Mouse (Mus musculus) liver, embryonic 16.5 days (tissue): ENCODE measurements around the gene Gm28230. TPM values are rescaled to one million over a fixed set of nuclear protein-coding genes. Genes with fewer than 3 reads are reported as not detected.

Experiments used
- ATAC-seq: fragments of 200-750 bp; cut with Nextera tagmentation; 2 replicates; pipeline ENCODE4 v1.8.0; 2017; ENCODE audit warnings: low read depth, mild to moderate bottlenecking, moderate number of reproducible peaks, moderate library complexity
- H3K27ac ChIP-seq: fragments of 300-500 bp; sonication (generic); 2 replicates; pipeline ENCODE4 v1.5.1; 2014; ENCODE audit warnings: mild to moderate bottlenecking, low read length
- H3K27me3 ChIP-seq: fragments of 300-500 bp; sonication (generic); 2 replicates; pipeline ENCODE4 v1.6.1; 2014; ENCODE audit warnings: low read depth, low read length, mixed read lengths; ENCODE audit not compliant: control insufficient read depth, insufficient read depth
- H3K36me3 ChIP-seq: fragments of 300-500 bp; sonication (generic); 2 replicates; pipeline ENCODE4 v1.6.1; 2014; ENCODE audit warnings: mild to moderate bottlenecking; ENCODE audit not compliant: control insufficient read depth, insufficient read depth
- H3K4me1 ChIP-seq: fragments of 300-500 bp; sonication (generic); 2 replicates; pipeline ENCODE4 v1.6.1; 2014; ENCODE audit warnings: low read depth, low read length, mixed read lengths; ENCODE audit not compliant: control insufficient read depth
- H3K4me2 ChIP-seq: fragments of 300-500 bp; sonication (generic); 2 replicates; pipeline ENCODE4 v1.6.1; 2014; ENCODE audit warnings: low read depth, low read length, mixed read lengths
- H3K4me3 ChIP-seq: fragments of 300-500 bp; sonication (generic); 2 replicates; pipeline ENCODE4 v1.5.1; 2014; ENCODE audit warnings: low read depth, mild to moderate bottlenecking, low read length
- H3K9ac ChIP-seq: fragments of 300-500 bp; sonication (generic); 2 replicates; pipeline ENCODE4 v1.6.1; 2014; ENCODE audit warnings: low read depth, low read length
- H3K9me3 ChIP-seq: fragments of 300-500 bp; sonication (generic); replicated peaks from 2 replicates; pipeline ENCODE4 v1.6.1; 2016; ENCODE audit warnings: low read length; ENCODE audit not compliant: control insufficient read depth
- WGBS: fragments of 180-500 bp; shearing (Covaris S2); extraction: QIAGEN DNeasy Blood & Tissue Kit; methylation state at CpG from one replicate; pipeline ENCODE4 v1.1.7; 2014; ENCODE audit not compliant: insufficient replicate concordance; 5-methylcytosine and 5-hydroxymethylcytosine counted together
- polyA plus RNA-seq: library from polyadenylated mRNA; unstranded; fragments of >200 nt; fragmentation: Nextera tagmentation; extraction: Ambion mirVana; gene quantifications from 2 replicates; pipeline ENCODE4 v1.2.1, GENCODE M21; 2015

The Gm28230 gene
- polyA plus RNA-seq, 1 experiment from 2014 or later = not detected

DNA sequence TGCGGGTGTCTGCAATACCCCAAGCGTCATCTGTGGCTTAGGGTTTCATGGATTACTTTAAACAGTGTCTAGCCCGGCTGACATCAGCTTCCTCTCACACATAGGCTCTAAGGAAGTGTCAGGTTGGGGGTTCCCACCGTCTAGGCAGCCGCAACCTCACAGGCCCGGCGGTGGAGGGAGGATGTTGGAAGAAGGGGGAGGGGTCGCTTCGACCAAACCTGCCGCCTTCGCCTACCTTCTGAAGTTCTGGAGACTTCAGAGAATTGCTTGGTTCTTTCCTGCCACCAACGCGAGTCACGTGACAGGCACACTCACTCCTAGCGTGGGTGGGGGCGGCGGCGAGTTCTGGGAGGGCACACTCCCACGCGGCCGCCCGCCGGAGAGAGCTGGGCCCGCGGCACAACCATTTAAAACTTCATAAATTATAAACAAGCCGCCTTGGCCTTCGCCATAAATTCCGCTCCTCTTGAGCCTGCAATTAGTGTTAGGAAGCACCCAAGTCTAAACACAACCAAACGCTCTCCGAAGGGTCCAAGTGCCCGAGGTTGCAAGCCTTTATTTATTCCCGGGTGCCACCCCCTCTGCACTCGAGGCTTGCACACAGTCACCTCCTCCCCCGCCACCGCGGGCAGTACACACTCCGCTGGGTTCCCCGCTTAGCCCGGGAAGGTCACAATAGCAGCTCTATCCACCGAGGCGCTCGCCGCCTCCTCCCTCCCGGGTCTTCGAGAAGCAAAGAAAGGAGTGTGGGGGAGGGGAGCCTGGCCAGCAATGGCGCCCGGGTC lies 23.0 kb downstream of the Gm28230 start:
- no peak for ATAC-seq
- peaks cover 100% of the 10 kb centered on the region for H3K27me3 ChIP-seq
- H3K9ac ChIP-seq = no peak overlapping the region
- H3K27ac ChIP-seq = no peak overlapping the region
- no peaks in the 10 kb centered on the region; the same call in 1 of the 2 replicates for H3K4me1 ChIP-seq
- no peak overlapping the region for H3K4me2 ChIP-seq
- no peak overlapping the region for H3K4me3 ChIP-seq
- no peaks in the 10 kb centered on the region for H3K9me3 ChIP-seq
- WGBS = under 1% methylated on average over 47 of the region's 47 CpGs
- no peaks in the 10 kb centered on the region for H3K36me3 ChIP-seq

DNA sequence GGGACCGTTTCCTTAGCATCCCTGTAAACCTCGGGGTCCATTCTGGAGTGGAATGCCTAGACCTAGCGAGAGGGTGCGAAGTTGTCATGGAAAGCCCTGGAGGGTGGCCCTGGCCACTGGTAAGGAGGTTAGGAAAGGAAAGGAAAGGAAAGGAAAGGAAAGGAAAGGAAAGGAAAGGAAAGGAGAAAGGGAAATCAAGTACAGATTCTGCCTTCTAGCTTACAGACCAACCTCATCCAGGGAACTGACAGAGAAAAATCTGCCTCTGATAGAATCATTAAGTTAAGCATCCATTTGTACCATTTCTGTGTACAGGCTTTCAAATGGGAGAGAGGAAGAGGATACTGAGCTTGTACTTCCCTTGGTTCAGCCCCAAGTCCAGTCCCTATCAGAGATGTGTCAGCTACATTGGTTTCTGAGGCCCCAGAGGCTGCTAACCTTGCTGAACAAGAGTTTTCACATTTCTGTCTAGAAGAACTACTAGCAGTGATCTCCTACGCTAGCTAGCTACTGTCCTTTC lies 24.3 kb downstream of the Gm28230 start:
- Histone ChIP-seq H3K27ac (no peak overlapping the region), H3K27me3 (peaks cover 95% of the 10 kb centered on the region), H3K4me1 (no peaks in the 10 kb centered on the region; the same call in 1 of the 2 replicates), H3K4me3 (no peak overlapping the region), H3K36me3 (no peaks in the 10 kb centered on the region), H3K9ac (no peak overlapping the region), H3K9me3 (no peaks in the 10 kb centered on the region), H3K4me2 (no peak overlapping the region)
- ATAC-seq = no peak
- WGBS = 26% methylated on average over 5 of the region's 5 CpGs

DNA sequence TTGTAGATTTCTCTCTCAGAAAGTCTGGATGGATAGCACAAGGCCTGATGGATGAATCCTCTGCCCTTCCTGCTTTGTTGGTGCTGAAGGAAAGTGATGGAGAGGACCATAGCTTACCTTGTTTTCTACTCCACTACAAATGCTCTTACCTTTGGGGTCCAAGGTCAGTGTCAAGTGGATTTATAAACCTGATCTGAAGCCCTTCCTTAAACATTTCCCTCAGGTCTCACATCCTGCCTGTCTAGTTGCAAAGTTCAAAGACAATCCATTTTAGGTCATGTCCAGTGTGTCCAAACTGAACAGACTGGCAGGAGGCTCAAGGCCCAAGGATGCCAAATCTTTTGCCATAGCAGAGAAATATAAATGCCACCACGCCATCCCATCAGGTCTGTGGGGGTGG lies 25.3 kb downstream of the Gm28230 start:
- Histone ChIP-seq H3K27ac (no peak overlapping the region), H3K27me3 (peaks cover 90% of the 10 kb centered on the region)
- 41% methylated on average over 1 of the region's 1 CpGs for WGBS

DNA sequence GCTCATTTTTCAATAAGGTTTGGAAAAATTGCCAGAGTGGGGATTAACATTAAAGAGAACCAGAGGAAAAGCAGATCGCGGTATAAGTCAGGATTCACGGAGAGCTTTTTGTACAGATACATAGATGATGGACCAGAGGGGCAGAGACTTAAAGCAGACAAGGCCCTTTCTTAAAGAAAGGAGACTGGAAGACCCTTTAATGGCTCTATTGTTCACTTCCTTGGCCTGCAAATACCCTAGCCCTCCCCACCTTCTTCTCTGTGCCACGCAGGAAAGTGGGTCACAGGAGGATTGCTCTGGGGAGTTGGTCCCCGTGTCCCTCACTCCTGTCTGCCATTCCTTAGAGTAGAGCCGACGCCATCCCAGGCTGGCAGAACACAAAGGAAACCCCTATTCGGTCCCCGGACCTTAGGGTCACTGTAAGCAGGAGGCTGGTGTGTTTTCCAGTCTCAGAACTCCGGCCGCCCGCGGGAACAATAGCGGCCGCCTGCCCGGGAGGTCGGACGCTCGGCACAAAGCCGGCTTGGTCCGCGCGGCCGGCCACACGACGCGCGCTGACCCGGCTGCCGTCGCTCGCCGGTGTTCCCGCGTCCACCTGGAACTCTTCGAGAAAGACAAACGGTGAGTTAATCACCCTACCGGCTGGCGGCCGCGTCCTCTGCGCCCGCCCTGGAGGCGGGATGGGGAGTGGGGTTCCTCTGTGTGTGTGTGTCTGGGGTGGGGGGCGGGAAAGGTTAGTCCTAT lies 26.1 kb downstream of the Gm28230 start:
- WGBS = 3% methylated on average over 45 of the region's 45 CpGs
- ATAC-seq = no peak
- Histone ChIP-seq H3K4me3 (no peak overlapping the region), H3K36me3 (no peaks in the 10 kb centered on the region), H3K4me2 (peak overlapping the region; percentile 8; the same call in 1 of the 2 replicates), H3K27ac (no peak overlapping the region), H3K9me3 (no peaks in the 10 kb centered on the region), H3K9ac (no peak overlapping the region), H3K27me3 (peaks cover 82% of the 10 kb centered on the region), H3K4me1 (no peaks in the 10 kb centered on the region; the same call in 1 of the 2 replicates)

More for the DNA sequence above, 25.3 kb downstream of the Gm28230 start:
- Histone ChIP-seq H3K9me3 (no peaks in the 10 kb centered on the region), H3K9ac (no peak overlapping the region), H3K36me3 (no peaks in the 10 kb centered on the region), H3K4me2 (no peak overlapping the region), H3K4me1 (no peaks in the 10 kb centered on the region; the same call in 1 of the 2 replicates), H3K4me3 (no peak overlapping the region)
- no peak for ATAC-seq

- no peak for ATAC-seq
- Histone ChIP-seq H3K27ac (no peak overlapping the region), H3K4me1 (no peaks in the 10 kb centered on the region; the same call in 1 of the 2 replicates), H3K9me3 (no peaks in the 10 kb centered on the region), H3K4me2 (0 out of 2 replicates have a peak overlapping the region, but pooled peaks have one; percentile 8), H3K4me3 (no peak overlapping the region), H3K36me3 (no peaks in the 10 kb centered on the region), H3K9ac (no peak overlapping the region), H3K27me3 (peaks cover 80% of the 10 kb centered on the region)
- WGBS = under 1% methylated on average over 25 of the region's 25 CpGs
Observed at GRCm38 (mm10) chr2:74753175-74753523, 26.6 kb downstream of the Gm28230 start.

DNA sequence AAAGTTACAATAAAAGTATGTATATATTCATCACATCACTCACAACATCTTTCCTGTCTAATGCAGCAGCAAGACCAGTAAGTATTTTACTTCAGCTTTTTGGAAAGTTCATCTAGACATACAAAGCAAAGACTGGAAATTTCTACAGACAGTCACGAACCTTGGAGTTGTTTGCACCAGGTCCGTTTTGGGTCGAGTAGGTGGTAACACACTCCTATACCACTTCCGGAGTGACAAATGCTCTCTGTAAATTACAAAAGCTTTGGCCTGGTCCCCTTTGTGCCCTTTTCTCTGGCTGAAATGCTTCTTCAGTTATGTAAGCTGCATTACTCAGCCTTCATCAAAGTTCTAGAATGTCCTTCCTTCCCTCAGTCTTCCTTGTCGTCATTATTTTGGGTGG lies 27.2 kb downstream of the Gm28230 start:
- Histone ChIP-seq H3K27ac (no peak overlapping the region), H3K4me3 (no peak overlapping the region), H3K9me3 (no peaks in the 10 kb centered on the region), H3K9ac (no peak overlapping the region), H3K27me3 (peaks cover 76% of the 10 kb centered on the region), H3K36me3 (no peaks in the 10 kb centered on the region), H3K4me2 (no peak overlapping the region), H3K4me1 (no peaks in the 10 kb centered on the region; the same call in 1 of the 2 replicates)
- 11% methylated on average over 5 of the region's 5 CpGs for WGBS
- no peak for ATAC-seq

DNA sequence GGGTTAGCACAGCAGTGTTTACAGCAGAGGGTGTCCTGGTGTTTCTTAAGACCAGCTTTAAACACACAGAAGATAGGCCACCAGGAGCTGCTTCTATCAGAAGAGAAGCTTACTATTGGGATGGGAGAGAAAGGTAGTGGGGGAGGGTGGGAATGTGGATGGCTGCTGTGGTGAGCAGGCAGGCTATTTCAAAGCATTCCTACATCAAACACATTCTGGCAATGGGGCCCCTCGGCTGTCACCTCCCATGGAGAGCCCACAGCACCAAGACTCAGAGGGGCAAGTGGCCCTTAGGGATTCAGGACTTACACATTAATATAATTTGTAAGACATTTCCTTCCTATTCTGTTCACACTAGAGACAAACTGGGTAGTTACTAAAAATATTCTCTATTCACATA lies 33.6 kb downstream of the Gm28230 start:
- peaks cover 66% of the 10 kb centered on the region for H3K27me3 ChIP-seq
- no peak for ATAC-seq
- H3K27ac ChIP-seq = no peak overlapping the region
- H3K9ac ChIP-seq = no peak overlapping the region
- H3K4me2 ChIP-seq = no peak overlapping the region
- H3K4me1 ChIP-seq = no peaks in the 10 kb centered on the region; the same call in 1 of the 2 replicates
- H3K36me3 ChIP-seq = no peaks in the 10 kb centered on the region
- H3K4me3 ChIP-seq = no peak overlapping the region
- no peaks in the 10 kb centered on the region for H3K9me3 ChIP-seq
- WGBS = 8% methylated on average over 1 of the region's 1 CpGs

DNA sequence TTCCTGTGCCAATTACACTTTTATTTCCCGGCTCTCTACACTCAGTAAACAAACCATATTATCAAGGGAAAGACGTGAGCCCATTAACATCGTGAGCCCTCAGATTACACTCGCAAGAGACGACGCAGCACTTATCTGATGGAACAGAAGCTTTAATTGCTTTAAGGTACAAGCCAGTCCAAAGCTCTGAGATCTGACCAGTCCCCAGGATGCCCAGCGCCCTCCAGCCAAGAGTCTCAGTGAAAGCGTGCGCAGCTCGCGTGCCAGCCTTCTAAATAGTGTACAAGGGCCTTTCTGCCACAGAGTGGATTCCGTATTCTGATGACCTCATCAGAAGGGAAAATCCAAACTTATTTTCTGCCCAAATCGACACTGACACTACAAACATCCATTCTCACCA lies 35.4 kb downstream of the Gm28230 start:
- Histone ChIP-seq H3K4me1 (no peaks in the 10 kb centered on the region; the same call in 1 of the 2 replicates), H3K9ac (no peak overlapping the region), H3K4me3 (no peak overlapping the region), H3K9me3 (no peaks in the 10 kb centered on the region), H3K27me3 (peaks cover 65% of the 10 kb centered on the region), H3K36me3 (no peaks in the 10 kb centered on the region), H3K4me2 (no peak overlapping the region), H3K27ac (no peak overlapping the region)
- 4% methylated on average over 13 of the region's 13 CpGs for WGBS
- ATAC-seq = no peak
